Mouse (Mus musculus) megakaryocyte, embryonic 14.5 days (primary cell): ENCODE data around the gene Vamp9.

Experiments used
- FLI1 ChIP-seq: IDR thresholded peaks from 2 replicates; pipeline ENCODE4 v1.6.1; 2012; ENCODE audit warnings: low read length, inconsistent platforms, mixed read lengths
- GATA1 ChIP-seq: IDR thresholded peaks from 3 replicates; pipeline ENCODE4 v1.6.1; 2012; ENCODE audit warnings: mixed read lengths, low read length, inconsistent platforms, borderline replicate concordance

GRCm38 (mm10) chr5:99953883-99954282 is 47.8 kb downstream of the Vamp9 start:
- TF ChIP-seq GATA1 = no peak
- no peak for TF ChIP-seq FLI1
